8 mouse cellular contexts compared by ENCODE assay signal in the genomic region with DNA sequence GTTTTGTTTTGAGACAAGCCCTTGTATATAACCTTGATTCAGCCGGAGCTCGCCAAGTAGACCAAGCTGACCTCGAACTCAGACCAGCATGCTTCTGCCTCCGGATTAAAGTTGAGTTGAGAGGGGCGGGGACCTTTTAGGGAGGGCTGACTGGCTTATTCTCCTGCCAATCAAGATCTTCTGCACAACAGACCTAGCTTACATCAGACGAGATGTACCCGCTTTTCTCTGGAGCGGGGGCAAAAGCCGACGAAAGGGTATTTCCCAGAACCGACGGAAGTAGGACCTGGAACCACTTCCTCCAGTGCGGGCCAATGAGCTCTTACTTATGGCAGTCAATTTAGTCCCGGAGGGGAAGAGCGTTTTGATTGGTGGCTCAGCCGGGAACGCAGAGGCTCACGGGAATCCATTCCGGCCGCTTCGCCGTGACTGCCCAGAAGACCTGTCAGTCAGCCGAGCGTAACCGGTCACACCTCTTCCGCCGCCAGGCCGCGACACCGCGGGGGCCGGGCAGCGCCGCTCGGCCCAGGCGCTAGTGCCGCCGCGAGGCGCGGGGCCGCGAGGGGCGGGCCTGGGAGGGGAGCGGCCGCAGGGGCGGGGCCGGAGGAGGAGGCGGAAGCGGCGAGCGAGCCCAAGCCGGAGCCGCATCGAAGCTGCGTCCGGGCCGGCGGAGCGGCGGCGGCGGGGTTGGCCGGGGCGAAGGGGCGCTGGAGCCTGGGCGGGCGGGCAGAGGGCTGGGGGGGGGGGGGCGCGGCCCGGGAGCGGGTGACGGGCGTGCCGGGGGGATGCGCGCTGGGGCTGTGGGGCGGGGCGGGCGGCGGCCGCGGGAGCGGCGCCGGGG. TPM values are rescaled to one million over a fixed set of nuclear protein-coding genes. Genes with fewer than 3 reads are reported as not detected.
DNase-seq lines count a peak whose midpoint lies in the region; ATAC-seq and TF ChIP-seq lines count a peak whose summit lies in the region.

A gene (plus strand): TSS at position 401 of the 841 bp plus-strand sequence.

- WGBS in hindbrain, embryonic 10.5 days = under 1% methylated on average over 49 of the region's 86 CpGs
- WGBS in lung, postnatal 0 days = under 1% methylated on average over 22 of the region's 86 CpGs

- peak; percentile 71; the same call in 1 of the 2 replicates for TF ChIP-seq EP300 in lung, postnatal 0 days (IDR thresholded peaks at IDR 0.05)

- H3K36me3 ChIP-seq in hindbrain, embryonic 10.5 days = no peaks in the 10 kb centered on the region
- H3K36me3 ChIP-seq in lung, postnatal 0 days (ENCODE audit: insufficient read depth, low read length) = no peaks in the 10 kb centered on the region

- no peaks in the 10 kb centered on the region for H3K9me3 ChIP-seq in hindbrain, embryonic 10.5 days
- H3K9me3 ChIP-seq in lung, postnatal 0 days (ENCODE audit: low read length) = no peaks in the 10 kb centered on the region

- peak within 1 kb of the TSS; percentile 95 for H3K4me2 ChIP-seq in lung, postnatal 0 days (replicated peaks; ENCODE audit: low read depth, low read length)

- H3K4me3 ChIP-seq in hindbrain, embryonic 10.5 days = peak within 1 kb of the TSS; percentile 98
- peak within 1 kb of the TSS; percentile 91 for H3K4me3 ChIP-seq in lung, postnatal 0 days (ENCODE audit: low read depth, low read length)

- H3K4me1 ChIP-seq in hindbrain, embryonic 10.5 days (replicated peaks) = peaks cover 25% of the 10 kb centered on the region
- H3K4me1 ChIP-seq in lung, postnatal 0 days (ENCODE audit: insufficient read depth, low read depth, low read length) = peaks cover 9% of the 10 kb centered on the region

- peak within 1 kb of the TSS; percentile 88 for H3K9ac ChIP-seq in lung, postnatal 0 days (replicated peaks; ENCODE audit: low read depth)

- peak; percentile 98 for DNase-seq in MN1 (ENCODE audit: low spot score)
- peak; percentile 98 for DNase-seq in cerebellum, adult 9-10 months
- peak; percentile 97 for DNase-seq in hindbrain, embryonic 10.5 days (ENCODE audit: low spot score)
- DNase-seq in layer of hippocampus, adult 9-11 months = peak; percentile 99
- peak; percentile 100 for DNase-seq in lung, postnatal 0 days (ENCODE audit: low spot score)
- peak; percentile 81 for DNase-seq in ovary, postnatal 14 days (ENCODE audit: low spot score)
- DNase-seq in thymus, postnatal 14 days = peak; percentile 92

- H3K27me3 ChIP-seq in hindbrain, embryonic 10.5 days (ENCODE audit: insufficient read depth, poor library complexity, severe bottlenecking) = no peaks in the 10 kb centered on the region
- H3K27me3 ChIP-seq in lung, postnatal 0 days (replicated peaks; ENCODE audit: insufficient read depth, low read length) = no peaks in the 10 kb centered on the region

- ATAC-seq in frontal cortex, adult (ENCODE audit: low TSS enrichment) = peak; percentile 95
- ATAC-seq in lung, postnatal 0 days = peak; percentile 97

- H3K27ac ChIP-seq in hindbrain, embryonic 10.5 days = peak within 1 kb of the TSS; percentile 94
- peak within 1 kb of the TSS; percentile 95 for H3K27ac ChIP-seq in lung, postnatal 0 days (ENCODE audit: low read length)

- no peak for TF ChIP-seq CTCF in lung, postnatal 0 days (IDR thresholded peaks at IDR 0.05)

RNA-seq across cellular contexts. Expression of the gene that starts here (rescaled TPM):
- polyA plus RNA-seq in hindbrain, embryonic 10.5 days (2016; fragmentation: Nextera tagmentation; extraction: Ambion mirVana) = 36.3 and 36.8 TPM in 2 replicates
- polyA plus RNA-seq in lung, postnatal 0 days (2015; fragmentation: Nextera tagmentation; extraction: Ambion mirVana) = 18.9 and 20.5 TPM in 2 replicates

Comparison
In these comparisons a context has a peak if more than half of its experiments do, and no peak if none do; other contexts are left out.
1. Peak in every context shown above with its lines: DNase-seq, ATAC-seq, H3K4me3 ChIP-seq and H3K27ac ChIP-seq.